Mouse (Mus musculus) T-helper 2 cell (primary cell): ENCODE data around the gene Arpc1b.

Experiments
- in situ Hi-C: fragments of 300-600 bp; cut with MboI, MseI; formaldehyde crosslinking; loops from one replicate; pipeline ENCODE4 v1.15.1; 2025; ENCODE audit warnings: high pct_unique_total_duplicates

The Arpc1b gene

GRCm38 (mm10) chr5:145161361-145161760 is 47.3 kb downstream of the Arpc1b start:
- in situ Hi-C loops: loop anchor here (10.0 kb wide), 1 partner anchor 197 kb away; the partner anchor contains the start of gene Smurf1

DNA sequence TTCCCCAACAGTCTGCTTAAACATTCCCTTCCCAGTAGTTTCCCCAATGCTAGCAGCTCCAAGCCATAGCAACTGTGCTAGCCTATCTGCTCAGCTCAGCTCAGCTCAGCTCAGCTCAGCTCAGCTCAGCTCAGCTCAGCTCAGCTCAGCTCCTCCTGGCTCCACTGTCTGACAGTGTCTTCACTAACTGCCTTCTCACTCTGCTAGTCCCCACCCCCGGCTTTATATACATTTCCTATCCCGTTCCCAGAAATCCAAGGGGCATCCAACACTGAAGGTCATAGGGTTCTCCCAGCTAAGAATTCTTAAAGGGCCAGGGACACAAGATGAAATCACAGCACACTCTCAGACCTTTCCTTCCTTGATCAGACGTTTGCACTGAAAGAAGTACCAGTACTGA is 50.7 kb downstream of the Arpc1b start:
- in situ Hi-C loops: loop anchor here (10.0 kb wide), 1 partner anchor 200 kb away; the partner anchor contains the start of gene Smurf1

- in situ Hi-C loops: loop anchor here (10.0 kb wide), 1 partner anchor 200 kb away; the partner anchor contains the start of gene Smurf1
Measured at GRCm38 (mm10) chr5:145165184-145165583, 51.2 kb downstream of the Arpc1b start.

- in situ Hi-C loops: loop anchor here (10.0 kb wide), 1 partner anchor 202 kb away; the partner anchor contains the start of gene Smurf1
Measured at GRCm38 (mm10) chr5:145166536-145167305, 52.7 kb downstream of the Arpc1b start, which contains the start of the genes Ptcd1 and Cpsf4. TSS of gene Ptcd1 (minus strand) at chr5:145167108. TSS of gene Cpsf4 (plus strand) at chr5:145167213.

DNA sequence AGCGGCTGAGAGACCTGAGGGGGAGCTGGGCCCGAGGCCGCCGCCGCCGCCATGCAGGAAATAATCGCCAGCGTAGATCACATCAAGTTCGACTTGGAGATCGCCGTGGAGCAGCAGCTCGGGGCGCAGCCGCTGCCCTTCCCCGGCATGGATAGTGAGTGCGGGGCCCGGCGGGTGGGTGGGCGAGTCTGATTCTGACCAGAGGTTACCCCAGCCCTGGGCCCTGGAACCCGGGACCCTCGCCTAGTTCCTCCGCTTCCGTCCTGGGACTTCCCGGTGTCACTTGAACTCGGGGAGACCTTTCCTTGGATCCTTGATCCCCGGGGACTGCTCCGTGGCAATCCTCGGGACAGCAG is 53.3 kb downstream of the Arpc1b start:
- in situ Hi-C loops: loop anchor here (10.0 kb wide), 1 partner anchor 202 kb away; the partner anchor contains the start of gene Smurf1

DNA sequence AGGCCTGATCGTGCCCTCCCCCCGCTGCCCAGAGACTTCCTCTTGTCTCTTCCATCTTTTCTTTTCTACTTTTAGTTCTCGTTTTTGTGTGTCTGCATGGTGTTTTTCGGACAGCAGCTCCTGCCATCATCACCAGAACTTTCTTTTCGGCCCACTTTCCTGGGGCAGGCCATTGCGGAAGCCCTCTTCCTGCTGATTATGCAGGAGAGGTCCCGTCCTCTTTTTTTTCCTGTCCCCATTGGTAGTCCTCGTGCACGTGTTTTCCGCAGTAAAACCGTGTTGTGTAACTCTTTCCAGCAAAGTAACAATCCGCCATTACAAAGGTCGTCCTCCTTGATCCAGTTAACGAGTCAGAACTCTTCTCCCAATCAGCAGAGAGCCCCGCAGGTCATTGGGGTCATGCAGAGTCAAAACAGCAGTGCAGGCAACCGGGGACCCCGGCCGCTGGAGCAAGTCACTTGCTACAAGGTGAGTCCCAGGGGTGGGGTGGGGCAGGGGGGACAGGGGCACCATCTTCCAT is 64.5 kb downstream of the Arpc1b start:
- in situ Hi-C loops: no loop called here
